Mouse (Mus musculus) liver, embryonic 14.5 days (tissue): ENCODE measurements around the gene Spon2.

Source experiments
- CTCF ChIP-seq: IDR thresholded peaks from 2 replicates; pipeline ENCODE4 v1.5.1; 2016; ENCODE audit warnings: antibody characterized with exemption, low read depth, control low read depth
- EP300 ChIP-seq: IDR thresholded peaks from 2 replicates; pipeline ENCODE4 v1.6.1; 2016; ENCODE audit warnings: antibody characterized with exemption, low read depth

DNA sequence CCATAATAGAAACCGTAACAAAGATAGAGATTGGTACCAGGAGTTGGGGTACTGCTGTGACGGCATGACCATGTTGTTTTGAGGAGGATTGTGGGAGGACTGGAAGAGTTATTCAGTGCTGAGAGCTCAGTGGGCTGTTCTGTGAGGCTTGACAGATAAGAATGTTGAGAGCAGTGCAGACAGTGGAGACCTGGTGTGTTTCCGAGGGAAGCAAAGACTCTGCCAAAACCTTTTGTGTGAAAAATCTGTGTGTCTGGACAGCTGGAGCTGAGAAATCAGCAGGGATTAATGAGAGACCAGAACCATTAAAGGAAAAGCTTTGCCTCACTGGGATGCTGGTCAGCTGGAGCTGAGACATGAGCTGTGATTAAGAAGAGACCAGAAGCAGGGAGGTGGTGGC lies 21.7 kb upstream of the Spon2 start:
- TF ChIP-seq CTCF = no peak
- TF ChIP-seq EP300 = no peak
